Mouse (Mus musculus) kidney, adult 2 months (tissue): ENCODE measurements at regions not wholly inside any gene's neighbourhood (a gene's known extent, or its start where the extent isn't known, plus 50 kb on each side); places are given as distances from the start of the nearest gene placed in this dataset.

Source experiments
- CTCF ChIP-seq: fragments of 200-500 bp; conservative IDR thresholded peaks from 2 replicates; pipeline ENCODE4 v1.5.1; 2011; ENCODE audit warnings: low read depth, mild to moderate bottlenecking, control low read depth, low read length, moderate library complexity, mixed read lengths; ENCODE audit not compliant: insufficient read depth, insufficient read length
- POLR2A ChIP-seq: fragments of 200-500 bp; IDR thresholded peaks from one replicate; pipeline ENCODE4 v1.6.1; 2011; ENCODE audit warnings: low read depth, low read length, control low read depth

DNA sequence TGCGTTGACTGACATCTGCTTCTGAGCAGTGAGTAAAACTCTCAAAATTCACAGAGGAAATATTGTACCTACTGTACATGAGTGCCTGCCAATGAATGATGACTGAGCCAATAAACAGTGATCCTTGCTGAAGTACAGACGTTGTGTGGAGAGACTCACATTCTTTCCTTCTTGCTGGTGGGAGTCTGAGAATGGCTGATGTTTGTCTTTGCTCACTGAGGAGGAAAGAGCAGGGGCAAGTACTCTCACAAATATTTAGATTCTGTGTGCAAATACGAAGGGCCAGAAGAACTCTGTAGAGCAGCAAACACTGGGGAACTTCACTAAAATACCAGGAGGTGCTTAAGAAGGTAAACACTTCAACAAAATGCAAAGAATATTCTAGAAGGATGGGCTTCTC is 1453.9 kb downstream of the Efnb2 start:
- TF ChIP-seq CTCF (no peak), POLR2A (no peak)
